Mouse (Mus musculus): ENCODE results near the gene Nrgn. TPM values are rescaled to one million over a fixed set of nuclear protein-coding genes. Genes with fewer than 3 reads are reported as not detected.

The Nrgn gene
- polyA plus RNA-seq, 1 experiment, result 4.5 TPM

DNA sequence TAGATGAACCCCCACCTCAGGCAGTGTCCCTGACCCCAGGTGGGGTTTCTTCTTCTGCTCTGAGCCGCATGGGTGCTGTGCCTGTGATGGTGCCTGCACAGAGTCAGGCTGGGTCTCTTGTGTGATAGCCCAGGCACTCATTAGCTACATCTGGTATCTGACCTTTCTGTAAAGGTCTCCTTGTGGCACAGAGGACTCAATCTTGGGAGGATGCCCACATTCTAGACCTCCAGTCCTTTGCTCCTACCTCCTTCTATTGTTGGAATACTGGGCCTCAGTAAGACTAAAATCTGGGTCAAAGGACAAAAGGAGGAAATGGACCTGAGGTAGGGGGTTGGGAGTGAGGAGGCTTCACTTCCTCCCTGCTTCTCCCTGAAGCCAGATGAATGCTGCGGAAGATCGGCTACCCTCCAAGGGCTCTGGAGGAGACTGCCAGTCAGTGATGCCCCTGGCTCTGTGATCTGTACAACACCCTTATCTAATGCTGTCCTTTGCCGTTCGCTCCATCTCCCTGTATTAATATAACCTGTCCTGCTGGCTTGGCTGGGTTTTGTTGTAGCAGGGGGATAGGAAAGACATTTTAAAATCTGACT lies 14.9 kb downstream of the Nrgn start:
- H3K4me3 ChIP-seq (replicated peaks), result no peak overlapping the region
- H3K36me3 ChIP-seq (ENCODE audit: control insufficient read depth), result no peaks in the 10 kb centered on the region
- H3K27me3 ChIP-seq (ENCODE audit: control insufficient read depth), result peaks cover 6% of the 10 kb centered on the region; the same call in 1 of the 2 replicates
- no peaks in the 10 kb centered on the region for H3K9me3 ChIP-seq (ENCODE audit: control insufficient read depth, low read length)
- TF ChIP-seq GATA1 (IDR thresholded peaks at IDR 0.05; ENCODE audit: low read length) (no peak), TAL1 (IDR thresholded peaks at IDR 0.05; ENCODE audit: low read length) (no peak)
- no peaks in the 10 kb centered on the region for H3K4me1 ChIP-seq (ENCODE audit: control insufficient read depth)

GRCm38 (mm10) chr9:37536851-37537250 lies 15.9 kb downstream of the Nrgn start:
- peaks cover 14% of the 10 kb centered on the region for H3K27me3 ChIP-seq (ENCODE audit: control insufficient read depth)
- TF ChIP-seq GATA1 (IDR thresholded peaks at IDR 0.05; ENCODE audit: low read length) (no peak), TAL1 (IDR thresholded peaks at IDR 0.05; ENCODE audit: low read length) (no peak)
- no peaks in the 10 kb centered on the region for H3K4me1 ChIP-seq (ENCODE audit: control insufficient read depth)
- no peak overlapping the region for H3K4me3 ChIP-seq (replicated peaks)
- H3K9me3 ChIP-seq (ENCODE audit: control insufficient read depth, low read length), result no peaks in the 10 kb centered on the region
- H3K36me3 ChIP-seq (ENCODE audit: control insufficient read depth), result no peaks in the 10 kb centered on the region

- Histone ChIP-seq H3K36me3 (ENCODE audit: control insufficient read depth) (no peaks in the 10 kb centered on the region), H3K4me1 (ENCODE audit: control insufficient read depth) (peaks cover 10% of the 10 kb centered on the region), H3K9me3 (ENCODE audit: control insufficient read depth, low read length) (peaks cover 3% of the 10 kb centered on the region; the same call in 1 of the 2 replicates), H3K4me3 (replicated peaks) (no peak overlapping the region), H3K27me3 (ENCODE audit: control insufficient read depth) (peaks cover 70% of the 10 kb centered on the region)
- no peak for TF ChIP-seq TAL1 (IDR thresholded peaks at IDR 0.05; ENCODE audit: low read length)
- TF ChIP-seq GATA1 (IDR thresholded peaks at IDR 0.05; ENCODE audit: low read length), result no peak
Observed at GRCm38 (mm10) chr9:37530888-37531705, 21.6 kb downstream of the Nrgn start.

DNA sequence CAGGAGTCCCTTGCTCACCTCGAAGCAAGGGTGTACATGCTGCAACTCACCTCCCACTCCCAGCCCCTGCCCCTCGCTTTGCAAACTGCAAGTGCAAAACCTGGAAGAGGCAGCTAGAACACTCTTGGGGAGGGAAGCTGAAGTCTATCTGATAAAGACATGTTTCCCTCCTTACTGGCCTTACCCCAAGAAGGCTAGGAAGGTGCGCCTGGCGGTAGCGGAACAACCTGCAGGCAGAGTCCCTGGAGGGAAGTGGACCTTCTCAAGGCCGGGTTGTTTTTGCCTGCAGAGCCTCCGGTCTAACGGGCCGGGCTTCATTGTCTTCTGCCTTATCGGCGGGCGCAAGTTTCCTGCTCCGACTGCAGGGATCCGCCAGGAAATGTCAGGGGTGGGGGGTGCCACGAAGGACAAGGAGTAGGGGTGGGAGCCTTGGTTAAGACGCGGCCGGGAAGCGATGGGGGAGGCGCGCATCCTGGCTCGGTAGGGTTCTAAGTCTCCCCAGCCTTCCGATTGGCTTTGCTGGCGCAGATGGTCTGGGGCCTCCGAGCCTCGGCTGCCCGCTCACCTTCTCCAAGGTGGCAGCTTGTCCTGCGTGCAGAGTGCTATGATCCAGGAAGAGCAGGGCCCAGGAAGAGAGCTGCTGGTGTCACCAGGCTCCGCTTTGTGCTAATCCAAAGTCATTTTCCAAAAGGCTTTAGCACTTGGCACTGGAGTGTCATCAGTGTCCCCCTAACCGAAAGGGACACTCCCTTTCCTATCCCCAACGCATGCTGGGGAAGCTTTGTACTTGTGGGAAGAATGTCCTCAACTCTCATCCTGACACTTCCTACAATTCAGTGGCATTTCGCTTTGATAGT lies 22.4 kb downstream of the Nrgn start:
- peak overlapping the region; percentile 7 for H3K4me3 ChIP-seq (replicated peaks)
- H3K27me3 ChIP-seq (ENCODE audit: control insufficient read depth), result peaks cover 71% of the 10 kb centered on the region
- TF ChIP-seq GATA1 (IDR thresholded peaks at IDR 0.05; ENCODE audit: low read length), result no peak
- no peak for TF ChIP-seq TAL1 (IDR thresholded peaks at IDR 0.05; ENCODE audit: low read length)
- peaks cover 3% of the 10 kb centered on the region; the same call in 1 of the 2 replicates for H3K9me3 ChIP-seq (ENCODE audit: control insufficient read depth, low read length)
- no peaks in the 10 kb centered on the region for H3K36me3 ChIP-seq (ENCODE audit: control insufficient read depth)
- H3K4me1 ChIP-seq (ENCODE audit: control insufficient read depth), result peaks cover 10% of the 10 kb centered on the region

GRCm38 (mm10) chr9:37528225-37528970 lies 24.3 kb downstream of the Nrgn start:
- no peaks in the 10 kb centered on the region for H3K36me3 ChIP-seq (ENCODE audit: control insufficient read depth)
- peaks cover 10% of the 10 kb centered on the region for H3K4me1 ChIP-seq (ENCODE audit: control insufficient read depth)
- H3K27me3 ChIP-seq (ENCODE audit: control insufficient read depth), result peaks cover 68% of the 10 kb centered on the region
- TF ChIP-seq TAL1 (IDR thresholded peaks at IDR 0.05; ENCODE audit: low read length) (no peak), GATA1 (IDR thresholded peaks at IDR 0.05; ENCODE audit: low read length) (no peak)
- H3K4me3 ChIP-seq (replicated peaks), result no peak overlapping the region
- peaks cover 3% of the 10 kb centered on the region; the same call in 1 of the 2 replicates for H3K9me3 ChIP-seq (ENCODE audit: control insufficient read depth, low read length)

- H3K4me3 ChIP-seq (replicated peaks), result no peak within 1 kb of the TSS
- TF ChIP-seq TAL1 (IDR thresholded peaks at IDR 0.05; ENCODE audit: low read length) (no peak), GATA1 (IDR thresholded peaks at IDR 0.05; ENCODE audit: low read length) (no peak)
- peaks cover 10% of the 10 kb centered on the region for H3K4me1 ChIP-seq (ENCODE audit: control insufficient read depth)
- peaks cover 64% of the 10 kb centered on the region for H3K27me3 ChIP-seq (ENCODE audit: control insufficient read depth)
- peaks cover 3% of the 10 kb centered on the region; the same call in 1 of the 2 replicates for H3K9me3 ChIP-seq (ENCODE audit: control insufficient read depth, low read length)
- peaks cover 4% of the 10 kb centered on the region for H3K36me3 ChIP-seq (ENCODE audit: control insufficient read depth)
Observed at GRCm38 (mm10) chr9:37527396-37528224, 25.1 kb downstream of the Nrgn start, which contains the start of gene Esam. Esam (plus strand) TSS chr9:37528078.

- TF ChIP-seq GATA1 (IDR thresholded peaks at IDR 0.05; ENCODE audit: low read length), result no peak
- no peak for TF ChIP-seq TAL1 (IDR thresholded peaks at IDR 0.05; ENCODE audit: low read length)
- peaks cover 3% of the 10 kb centered on the region; the same call in 1 of the 2 replicates for H3K9me3 ChIP-seq (ENCODE audit: control insufficient read depth, low read length)
- peaks cover 4% of the 10 kb centered on the region for H3K36me3 ChIP-seq (ENCODE audit: control insufficient read depth)
- peaks cover 56% of the 10 kb centered on the region for H3K27me3 ChIP-seq (ENCODE audit: control insufficient read depth)
- peaks cover 10% of the 10 kb centered on the region for H3K4me1 ChIP-seq (ENCODE audit: control insufficient read depth)
- no peak overlapping the region for H3K4me3 ChIP-seq (replicated peaks)
Observed at GRCm38 (mm10) chr9:37526443-37527395, 26.0 kb downstream of the Nrgn start.
